Mouse (Mus musculus): Measurements from ENCODE around the gene Cox4i2. TPM values are rescaled to one million over a fixed set of nuclear protein-coding genes. Genes with fewer than 3 reads are reported as not detected.
A peak's percentile ranks its signal among the peaks of the same experiment; 100 is the strongest.

Gene Cox4i2
- polyA plus RNA-seq, 2 experiments: 23.7 to 33.6 TPM

DNA sequence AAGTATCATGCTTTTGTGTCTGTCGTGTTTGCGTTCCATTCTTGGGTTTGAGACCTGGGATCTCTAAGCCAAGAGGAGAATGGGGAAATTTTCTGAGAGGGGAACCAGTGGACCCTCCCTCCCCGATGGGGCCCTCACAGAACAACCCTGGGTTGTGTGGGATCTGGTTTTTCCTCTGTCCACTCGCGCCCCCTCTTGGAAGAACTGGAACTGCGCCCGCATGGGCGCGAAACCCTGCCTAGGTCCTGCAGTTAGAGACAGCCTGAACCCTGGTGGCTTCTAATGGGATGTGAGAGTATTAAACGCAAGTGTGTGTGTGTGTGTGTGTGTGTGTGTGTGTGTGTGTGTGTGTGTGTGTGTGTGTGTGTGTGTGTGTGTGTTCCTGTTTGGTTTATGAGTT lies 11.5 kb upstream of the Cox4i2 start:
- ATAC-seq (ENCODE audit: low FRiP score, low read depth): no peak

DNA sequence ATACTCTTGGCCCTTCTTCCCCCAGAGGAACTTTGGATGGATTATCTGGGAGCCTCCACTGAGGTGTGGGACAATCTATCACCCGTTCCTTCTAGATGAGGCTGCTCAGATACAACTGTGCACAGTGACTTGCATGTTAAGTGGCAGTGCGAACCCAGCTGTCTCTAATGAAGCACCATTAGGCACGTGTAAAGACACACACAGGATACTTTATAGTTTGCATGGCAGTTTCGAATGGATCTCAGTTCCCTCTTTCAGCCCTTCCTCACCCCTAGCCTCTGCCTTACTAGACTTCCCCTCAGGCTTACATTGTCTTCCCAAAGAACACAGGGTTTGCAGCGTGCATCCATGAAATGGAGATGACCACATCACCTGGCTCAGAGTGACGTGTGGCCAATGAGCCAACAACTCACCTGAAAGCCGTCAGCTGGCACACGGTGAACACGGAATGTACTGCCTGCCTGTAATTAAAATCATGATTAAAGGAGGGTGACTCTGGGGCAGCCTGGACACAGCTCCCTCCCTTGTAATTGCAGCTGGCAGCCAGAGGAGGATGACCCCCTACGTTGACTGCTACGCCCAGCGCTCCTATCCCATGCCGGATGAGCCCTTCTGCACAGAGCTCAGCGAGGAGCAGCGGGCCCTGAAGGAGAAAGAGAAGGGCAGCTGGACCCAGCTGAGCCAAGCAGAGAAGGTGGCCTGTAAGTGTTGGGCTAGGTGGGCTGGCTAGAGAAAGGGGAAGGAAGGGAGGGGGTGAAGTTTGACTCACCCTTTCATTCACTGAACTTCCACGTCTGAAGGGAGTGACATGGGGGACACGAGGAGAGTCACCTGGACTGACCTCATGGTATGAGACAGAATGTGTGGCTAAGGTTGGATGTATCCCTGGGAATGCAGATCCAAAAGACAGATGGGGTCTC lies 2.8 kb downstream of the Cox4i2 start:
- WGBS: 65% methylated on average over 17 of the region's 17 CpGs

More for the DNA sequence above, 11.5 kb upstream of the Cox4i2 start:
- Histone ChIP-seq H3K27me3 (ENCODE audit: control insufficient read depth, insufficient read depth, low read length) (no peaks in the 10 kb centered on the region), H3K9me3 (ENCODE audit: control insufficient read depth, low read length) (no peaks in the 10 kb centered on the region), H3K9ac (ENCODE audit: low read depth, low read length, severe bottlenecking) (no peak overlapping the region), H3K4me1 (ENCODE audit: control insufficient read depth, insufficient read depth, low read length) (peaks cover 30% of the 10 kb centered on the region), H3K27ac (replicated peaks; ENCODE audit: low read depth, low read length) (peak overlapping the region; percentile 53), H3K4me2 (replicated peaks; ENCODE audit: low read depth, low read length, severe bottlenecking) (no peak overlapping the region), H3K36me3 (ENCODE audit: control insufficient read depth, insufficient read depth, low read length) (peaks cover 8% of the 10 kb centered on the region; the same call in 1 of the 2 replicates), H3K4me3 (replicated peaks; ENCODE audit: low read length) (no peak overlapping the region)
- TF ChIP-seq POLR2A (IDR thresholded peaks at IDR 0.05; ENCODE audit: borderline replicate concordance, extremely low read depth, insufficient read depth, insufficient read length): no peak
- 26% methylated on average over 10 of the region's 10 CpGs for WGBS
- peak; percentile 74 for DNase-seq (ENCODE audit: low spot score)

DNA sequence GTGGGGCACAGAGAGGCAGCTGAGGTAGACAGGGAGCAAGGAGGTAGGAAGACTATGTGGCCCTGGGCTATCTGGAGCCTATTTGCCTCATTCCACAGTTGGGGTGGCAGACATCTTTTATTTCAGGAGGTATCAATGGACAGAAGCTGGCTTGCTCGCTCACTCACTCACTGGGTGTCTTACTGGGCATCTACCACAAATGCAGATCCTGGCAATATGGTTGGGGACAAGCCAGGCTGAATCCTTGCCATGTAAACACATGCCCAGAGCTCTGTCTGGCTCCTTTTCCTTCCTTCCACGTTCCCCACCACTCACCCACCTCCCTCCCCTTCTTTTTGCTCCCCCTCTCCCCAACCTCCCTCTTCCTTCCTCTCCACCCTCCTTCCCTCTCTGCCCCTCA lies 3.5 kb downstream of the Cox4i2 start:
- H3K36me3 ChIP-seq (ENCODE audit: control insufficient read depth, insufficient read depth, low read length): 0 out of 2 replicates have a peak, but pooled peaks cover under 1% of the 10 kb centered on the region
- H3K4me2 ChIP-seq (replicated peaks; ENCODE audit: low read depth, low read length, severe bottlenecking): no peak overlapping the region
- ATAC-seq (ENCODE audit: low FRiP score, low read depth) (no peak), DNase-seq (ENCODE audit: low spot score) (no peak)
- peaks cover 18% of the 10 kb centered on the region for H3K4me1 ChIP-seq (ENCODE audit: control insufficient read depth, insufficient read depth, low read length)
- no peaks in the 10 kb centered on the region for H3K9me3 ChIP-seq (ENCODE audit: control insufficient read depth, low read length)
- no peak overlapping the region for H3K4me3 ChIP-seq (replicated peaks; ENCODE audit: low read length)
- no peak for TF ChIP-seq POLR2A (IDR thresholded peaks at IDR 0.05; ENCODE audit: borderline replicate concordance, extremely low read depth, insufficient read depth, insufficient read length)
- H3K9ac ChIP-seq (ENCODE audit: low read depth, low read length, severe bottlenecking): no peak overlapping the region
- no peaks in the 10 kb centered on the region for H3K27me3 ChIP-seq (ENCODE audit: control insufficient read depth, insufficient read depth, low read length)
- WGBS: 52% methylated on average over 2 of the region's 2 CpGs
- no peak overlapping the region for H3K27ac ChIP-seq (replicated peaks; ENCODE audit: low read depth, low read length)

More for the DNA sequence above, 2.8 kb downstream of the Cox4i2 start:
- DNase-seq (ENCODE audit: low spot score) (no peak), ATAC-seq (ENCODE audit: low FRiP score, low read depth) (no peak)
- no peaks in the 10 kb centered on the region for H3K36me3 ChIP-seq (ENCODE audit: control insufficient read depth, insufficient read depth, low read length)
- H3K9ac ChIP-seq (ENCODE audit: low read depth, low read length, severe bottlenecking): no peak overlapping the region
- no peaks in the 10 kb centered on the region for H3K27me3 ChIP-seq (ENCODE audit: control insufficient read depth, insufficient read depth, low read length)
- no peaks in the 10 kb centered on the region for H3K9me3 ChIP-seq (ENCODE audit: control insufficient read depth, low read length)
- H3K27ac ChIP-seq (replicated peaks; ENCODE audit: low read depth, low read length): no peak overlapping the region
- TF ChIP-seq POLR2A (IDR thresholded peaks at IDR 0.05; ENCODE audit: borderline replicate concordance, extremely low read depth, insufficient read depth, insufficient read length): no peak
- no peak overlapping the region for H3K4me3 ChIP-seq (replicated peaks; ENCODE audit: low read length)
- H3K4me2 ChIP-seq (replicated peaks; ENCODE audit: low read depth, low read length, severe bottlenecking): no peak overlapping the region
- H3K4me1 ChIP-seq (ENCODE audit: control insufficient read depth, insufficient read depth, low read length): peaks cover 18% of the 10 kb centered on the region

DNA sequence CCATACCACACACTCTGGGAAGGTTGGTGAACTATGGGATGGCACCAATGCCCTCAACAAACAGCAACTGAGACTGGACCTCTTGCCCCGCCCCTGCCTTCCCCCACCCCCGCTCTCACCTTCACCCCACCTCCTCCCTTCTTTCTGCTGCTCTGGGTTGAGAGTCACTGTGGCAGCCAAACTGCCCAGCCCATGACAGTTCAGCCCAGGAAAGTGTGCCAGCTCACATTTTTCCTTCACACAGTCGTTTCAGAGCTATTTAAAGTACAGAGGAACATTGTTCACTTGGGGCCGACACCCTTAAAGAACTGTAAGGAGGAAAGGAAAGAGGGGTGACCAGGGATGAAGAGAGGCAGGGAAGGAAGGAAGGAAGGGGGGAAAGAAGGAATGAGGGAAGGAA lies 4.4 kb downstream of the Cox4i2 start:
- no peak overlapping the region for H3K27ac ChIP-seq (replicated peaks; ENCODE audit: low read depth, low read length)

DNA sequence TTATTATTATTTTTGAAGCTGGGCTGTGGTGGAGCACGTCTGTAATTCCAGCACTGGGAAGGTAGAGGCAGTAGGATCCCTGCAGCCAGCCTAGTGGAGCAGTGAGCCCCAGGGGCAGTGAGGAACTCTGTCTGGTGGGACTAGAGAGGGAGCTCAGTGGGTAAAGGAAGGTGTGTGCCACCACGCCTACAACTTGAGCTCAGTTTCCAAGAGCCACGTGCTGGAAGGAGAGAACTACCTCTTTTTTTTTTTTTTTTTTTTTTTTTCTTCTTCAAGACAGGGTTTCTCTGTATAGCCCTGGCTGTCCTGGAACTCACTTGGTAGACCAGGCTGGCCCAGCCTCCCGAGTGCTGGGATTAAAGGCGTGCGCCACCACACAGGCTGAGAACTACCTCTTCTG lies 9.3 kb downstream of the Cox4i2 start:
- no peak for DNase-seq (ENCODE audit: low spot score)
- no peak for ATAC-seq (ENCODE audit: low FRiP score, low read depth)
- Histone ChIP-seq H3K27me3 (ENCODE audit: control insufficient read depth, insufficient read depth, low read length) (no peaks in the 10 kb centered on the region), H3K4me3 (replicated peaks; ENCODE audit: low read length) (no peak overlapping the region), H3K27ac (replicated peaks; ENCODE audit: low read depth, low read length) (no peak overlapping the region), H3K4me2 (replicated peaks; ENCODE audit: low read depth, low read length, severe bottlenecking) (no peak overlapping the region), H3K9ac (ENCODE audit: low read depth, low read length, severe bottlenecking) (no peak overlapping the region), H3K4me1 (ENCODE audit: control insufficient read depth, insufficient read depth, low read length) (peaks cover 26% of the 10 kb centered on the region), H3K9me3 (ENCODE audit: control insufficient read depth, low read length) (no peaks in the 10 kb centered on the region), H3K36me3 (ENCODE audit: control insufficient read depth, insufficient read depth, low read length) (0 out of 2 replicates have a peak, but pooled peaks cover 3% of the 10 kb centered on the region)
- WGBS: 76% methylated on average over 6 of the region's 6 CpGs
- TF ChIP-seq POLR2A (IDR thresholded peaks at IDR 0.05; ENCODE audit: borderline replicate concordance, extremely low read depth, insufficient read depth, insufficient read length): no peak

More for the DNA sequence above, 4.4 kb downstream of the Cox4i2 start:
- TF ChIP-seq POLR2A (IDR thresholded peaks at IDR 0.05; ENCODE audit: borderline replicate concordance, extremely low read depth, insufficient read depth, insufficient read length): no peak
- Histone ChIP-seq H3K9me3 (ENCODE audit: control insufficient read depth, low read length) (no peaks in the 10 kb centered on the region), H3K9ac (ENCODE audit: low read depth, low read length, severe bottlenecking) (no peak overlapping the region), H3K4me2 (replicated peaks; ENCODE audit: low read depth, low read length, severe bottlenecking) (no peak overlapping the region), H3K4me1 (ENCODE audit: control insufficient read depth, insufficient read depth, low read length) (peaks cover 17% of the 10 kb centered on the region), H3K36me3 (ENCODE audit: control insufficient read depth, insufficient read depth, low read length) (0 out of 2 replicates have a peak, but pooled peaks cover 3% of the 10 kb centered on the region), H3K27me3 (ENCODE audit: control insufficient read depth, insufficient read depth, low read length) (no peaks in the 10 kb centered on the region), H3K4me3 (replicated peaks; ENCODE audit: low read length) (no peak overlapping the region)
- no peak for DNase-seq (ENCODE audit: low spot score)
- no peak for ATAC-seq (ENCODE audit: low FRiP score, low read depth)
- WGBS: 51% methylated on average over 4 of the region's 4 CpGs
